Mouse (Mus musculus): ENCODE measurements at regions not wholly inside any gene's neighbourhood (a gene's known extent, or its start where the extent isn't known, plus 50 kb on each side); places are given as distances from the start of the nearest gene placed in this dataset.

GRCm38 (mm10) chr5:91783966-91784365 lies 178.9 kb downstream of the Rchy1 start:
- TF ChIP-seq ZNF384 (IDR thresholded peaks at IDR 0.05; ENCODE audit: low read depth, low read length) (no peak), ZC3H11A (IDR thresholded peaks at IDR 0.05; ENCODE audit: borderline replicate concordance, low read depth, low read length) (no peak), CHD2 (IDR thresholded peaks at IDR 0.05; ENCODE audit: low read depth, low read length) (no peak), HCFC1 (IDR thresholded peaks at IDR 0.05; ENCODE audit: borderline replicate concordance, insufficient read depth, low read length) (no peak), MAFK (IDR thresholded peaks at IDR 0.05; ENCODE audit: insufficient read depth, low read depth, low read length) (no peak)
- no peak overlapping the region for H3K27ac ChIP-seq (ENCODE audit: insufficient read depth, low read depth, low read length, poor library complexity, severe bottlenecking)
- peak; percentile 22 for DNase-seq (ENCODE audit: low read depth, low spot score)
- no peak overlapping the region for H3K4me3 ChIP-seq (ENCODE audit: insufficient read depth in 1 of 2, low read depth in 1 of 2, low read length in 2 of 2, poor library complexity in 1 of 2, severe bottlenecking in 1 of 2)
- H3K9ac ChIP-seq (ENCODE audit: insufficient read depth, low read depth, low read length, poor library complexity, severe bottlenecking), result no peak overlapping the region
- no peaks in the 10 kb centered on the region for H3K4me1 ChIP-seq (ENCODE audit: control insufficient read depth in 2 of 2, insufficient read depth in 2 of 2, low read length in 2 of 2, poor library complexity in 1 of 2)
- in situ Hi-C loops (cut with MboI; ENCODE audit: low sequenced_read_pairs in 2 of 2, unreplicated experiment in 2 of 2), result no loop called here
- H3K9me3 ChIP-seq (ENCODE audit: control insufficient read depth, insufficient read depth, low read depth, low read length), result no peaks in the 10 kb centered on the region
- no peaks in the 10 kb centered on the region for H3K36me3 ChIP-seq (ENCODE audit: control insufficient read depth, insufficient read depth, low read length, poor library complexity, severe bottlenecking)

DNA sequence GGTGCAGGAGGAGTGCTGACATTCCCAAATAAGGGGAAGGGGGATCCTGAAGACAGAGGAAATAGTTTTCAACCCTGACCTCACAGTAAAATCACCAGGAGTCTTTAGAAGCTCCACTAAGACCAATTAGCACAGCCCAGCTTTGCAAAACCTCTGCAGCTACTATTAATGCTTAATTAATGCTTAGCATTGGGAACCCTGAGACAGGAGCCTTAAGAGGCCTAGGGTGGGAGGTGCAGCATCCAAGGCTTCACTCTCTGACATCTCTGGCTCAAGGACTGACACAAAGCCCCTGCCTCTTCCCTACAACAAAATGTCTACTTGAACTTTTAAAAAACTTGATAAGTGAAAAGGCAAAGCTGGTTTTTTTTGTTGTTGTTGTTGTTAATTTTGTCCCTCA lies 185.9 kb downstream of the Rchy1 start:
- H3K27ac ChIP-seq (ENCODE audit: insufficient read depth, low read depth, low read length, poor library complexity, severe bottlenecking), result no peak overlapping the region
- TF ChIP-seq MAFK (IDR thresholded peaks at IDR 0.05; ENCODE audit: insufficient read depth, low read depth, low read length), result no peak
- no peak for TF ChIP-seq ZNF384 (IDR thresholded peaks at IDR 0.05; ENCODE audit: low read depth, low read length)
- TF ChIP-seq CHD2 (IDR thresholded peaks at IDR 0.05; ENCODE audit: low read depth, low read length), result no peak
- TF ChIP-seq HCFC1 (IDR thresholded peaks at IDR 0.05; ENCODE audit: borderline replicate concordance, insufficient read depth, low read length), result no peak
- TF ChIP-seq ZC3H11A (IDR thresholded peaks at IDR 0.05; ENCODE audit: borderline replicate concordance, low read depth, low read length), result no peak
- H3K9ac ChIP-seq (ENCODE audit: insufficient read depth, low read depth, low read length, poor library complexity, severe bottlenecking), result no peak overlapping the region
- in situ Hi-C loops (cut with MboI; ENCODE audit: low sequenced_read_pairs in 2 of 2, unreplicated experiment in 2 of 2), result no loop called here
- no peaks in the 10 kb centered on the region for H3K36me3 ChIP-seq (ENCODE audit: control insufficient read depth, insufficient read depth, low read length, poor library complexity, severe bottlenecking)
- no peak for DNase-seq (ENCODE audit: low read depth, low spot score)
- no peak overlapping the region for H3K4me3 ChIP-seq (ENCODE audit: insufficient read depth in 1 of 2, low read depth in 1 of 2, low read length in 2 of 2, poor library complexity in 1 of 2, severe bottlenecking in 1 of 2)
- H3K4me1 ChIP-seq (ENCODE audit: control insufficient read depth in 2 of 2, insufficient read depth in 2 of 2, low read length in 2 of 2, poor library complexity in 1 of 2), result no peaks in the 10 kb centered on the region
- H3K9me3 ChIP-seq (ENCODE audit: control insufficient read depth, insufficient read depth, low read depth, low read length), result no peaks in the 10 kb centered on the region

DNA sequence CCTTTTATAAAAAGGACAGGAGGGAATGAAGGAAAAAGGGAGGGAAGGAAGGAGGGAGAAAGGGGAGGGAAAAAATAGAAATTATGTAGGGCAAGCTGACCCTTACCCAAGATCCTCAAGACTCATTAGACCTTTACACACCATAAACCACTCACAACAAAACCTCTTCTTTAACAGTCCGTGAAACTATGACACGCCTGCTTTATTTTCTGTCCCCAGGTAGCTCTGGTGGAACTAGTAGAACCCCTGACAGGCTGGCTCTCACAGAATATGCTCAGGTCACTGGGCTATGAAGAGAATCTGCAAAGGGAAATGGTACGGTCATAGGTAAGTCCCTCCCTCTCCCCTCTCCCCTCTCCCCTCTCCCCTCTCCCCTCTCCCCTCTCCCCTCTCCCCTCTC lies 188.8 kb downstream of the Rchy1 start:
- Histone ChIP-seq H3K36me3 (ENCODE audit: control insufficient read depth, insufficient read depth, low read length, poor library complexity, severe bottlenecking) (no peaks in the 10 kb centered on the region), H3K9me3 (ENCODE audit: control insufficient read depth, insufficient read depth, low read depth, low read length) (no peaks in the 10 kb centered on the region), H3K4me3 (ENCODE audit: insufficient read depth in 1 of 2, low read depth in 1 of 2, low read length in 2 of 2, poor library complexity in 1 of 2, severe bottlenecking in 1 of 2) (no peak overlapping the region), H3K27ac (ENCODE audit: insufficient read depth, low read depth, low read length, poor library complexity, severe bottlenecking) (no peak overlapping the region), H3K9ac (ENCODE audit: insufficient read depth, low read depth, low read length, poor library complexity, severe bottlenecking) (no peak overlapping the region), H3K4me1 (ENCODE audit: control insufficient read depth in 2 of 2, insufficient read depth in 2 of 2, low read length in 2 of 2, poor library complexity in 1 of 2) (no peaks in the 10 kb centered on the region)
- in situ Hi-C loops (cut with MboI; ENCODE audit: low sequenced_read_pairs in 2 of 2, unreplicated experiment in 2 of 2), result no loop called here
- no peak for DNase-seq (ENCODE audit: low read depth, low spot score)
- TF ChIP-seq ZC3H11A (IDR thresholded peaks at IDR 0.05; ENCODE audit: borderline replicate concordance, low read depth, low read length) (no peak), CHD2 (IDR thresholded peaks at IDR 0.05; ENCODE audit: low read depth, low read length) (no peak), HCFC1 (IDR thresholded peaks at IDR 0.05; ENCODE audit: borderline replicate concordance, insufficient read depth, low read length) (no peak), MAFK (IDR thresholded peaks at IDR 0.05; ENCODE audit: insufficient read depth, low read depth, low read length) (no peak), ZNF384 (IDR thresholded peaks at IDR 0.05; ENCODE audit: low read depth, low read length) (no peak)

GRCm38 (mm10) chr5:91767886-91768285 lies 195.0 kb downstream of the Rchy1 start:
- H3K9ac ChIP-seq (ENCODE audit: insufficient read depth, low read depth, low read length, poor library complexity, severe bottlenecking), result no peak overlapping the region
- no peak overlapping the region for H3K4me3 ChIP-seq (ENCODE audit: insufficient read depth in 1 of 2, low read depth in 1 of 2, low read length in 2 of 2, poor library complexity in 1 of 2, severe bottlenecking in 1 of 2)
- in situ Hi-C loops (cut with MboI; ENCODE audit: low sequenced_read_pairs in 2 of 2, unreplicated experiment in 2 of 2), result no loop called here

GRCm38 (mm10) chr5:91767060-91767459 lies 195.8 kb downstream of the Rchy1 start:
- no peaks in the 10 kb centered on the region for H3K9me3 ChIP-seq (ENCODE audit: control insufficient read depth, insufficient read depth, low read depth, low read length)
- DNase-seq (ENCODE audit: low read depth, low spot score), result no peak
- H3K27ac ChIP-seq (ENCODE audit: insufficient read depth, low read depth, low read length, poor library complexity, severe bottlenecking), result no peak overlapping the region
- H3K4me1 ChIP-seq (ENCODE audit: control insufficient read depth in 2 of 2, insufficient read depth in 2 of 2, low read length in 2 of 2, poor library complexity in 1 of 2), result no peaks in the 10 kb centered on the region
- no peak overlapping the region for H3K4me3 ChIP-seq (ENCODE audit: insufficient read depth in 1 of 2, low read depth in 1 of 2, low read length in 2 of 2, poor library complexity in 1 of 2, severe bottlenecking in 1 of 2)
- H3K9ac ChIP-seq (ENCODE audit: insufficient read depth, low read depth, low read length, poor library complexity, severe bottlenecking), result no peak overlapping the region
- H3K36me3 ChIP-seq (ENCODE audit: control insufficient read depth, insufficient read depth, low read length, poor library complexity, severe bottlenecking), result no peaks in the 10 kb centered on the region
- TF ChIP-seq ZNF384 (IDR thresholded peaks at IDR 0.05; ENCODE audit: low read depth, low read length) (no peak), HCFC1 (IDR thresholded peaks at IDR 0.05; ENCODE audit: borderline replicate concordance, insufficient read depth, low read length) (no peak), CHD2 (IDR thresholded peaks at IDR 0.05; ENCODE audit: low read depth, low read length) (no peak), MAFK (IDR thresholded peaks at IDR 0.05; ENCODE audit: insufficient read depth, low read depth, low read length) (no peak), ZC3H11A (IDR thresholded peaks at IDR 0.05; ENCODE audit: borderline replicate concordance, low read depth, low read length) (no peak)
- in situ Hi-C loops (cut with MboI; ENCODE audit: low sequenced_read_pairs in 2 of 2, unreplicated experiment in 2 of 2), result no loop called here

More at GRCm38 (mm10) chr5:91767886-91768285, 195.0 kb downstream of the Rchy1 start:
- no peak for DNase-seq (ENCODE audit: low read depth, low spot score)
- H3K27ac ChIP-seq (ENCODE audit: insufficient read depth, low read depth, low read length, poor library complexity, severe bottlenecking), result no peak overlapping the region
- no peaks in the 10 kb centered on the region for H3K36me3 ChIP-seq (ENCODE audit: control insufficient read depth, insufficient read depth, low read length, poor library complexity, severe bottlenecking)
- TF ChIP-seq HCFC1 (IDR thresholded peaks at IDR 0.05; ENCODE audit: borderline replicate concordance, insufficient read depth, low read length), result no peak
- TF ChIP-seq ZC3H11A (IDR thresholded peaks at IDR 0.05; ENCODE audit: borderline replicate concordance, low read depth, low read length), result no peak
- TF ChIP-seq ZNF384 (IDR thresholded peaks at IDR 0.05; ENCODE audit: low read depth, low read length), result no peak
- no peak for TF ChIP-seq MAFK (IDR thresholded peaks at IDR 0.05; ENCODE audit: insufficient read depth, low read depth, low read length)
- no peak for TF ChIP-seq CHD2 (IDR thresholded peaks at IDR 0.05; ENCODE audit: low read depth, low read length)
- H3K9me3 ChIP-seq (ENCODE audit: control insufficient read depth, insufficient read depth, low read depth, low read length), result no peaks in the 10 kb centered on the region
- H3K4me1 ChIP-seq (ENCODE audit: control insufficient read depth in 2 of 2, insufficient read depth in 2 of 2, low read length in 2 of 2, poor library complexity in 1 of 2), result no peaks in the 10 kb centered on the region
